Mouse (Mus musculus) heart, embryonic 16.5 days (tissue): ENCODE results near the gene Mxd3. TPM values are rescaled to one million over a fixed set of nuclear protein-coding genes. Genes with fewer than 3 reads are reported as not detected.

Source experiments
- ATAC-seq: fragments of 200-750 bp; cut with Nextera tagmentation; replicated peaks from 2 replicates; pipeline ENCODE4 v1.8.0; 2017; ENCODE audit warnings: moderate number of reproducible peaks; ENCODE audit not compliant: insufficient read depth, low FRiP score; ENCODE audit errors: extremely low read depth
- H3K27ac ChIP-seq: fragments of 300-500 bp; sonication (generic); 2 replicates; pipeline ENCODE4 v1.5.1; 2014; ENCODE audit warnings: mild to moderate bottlenecking, low read length, control low read depth, moderate library complexity
- H3K27me3 ChIP-seq: fragments of 300-500 bp; sonication (generic); 2 replicates; pipeline ENCODE4 v1.6.1; 2014; ENCODE audit warnings: low read length, mixed read lengths; ENCODE audit not compliant: control insufficient read depth, insufficient read depth
- H3K36me3 ChIP-seq: fragments of 300-500 bp; sonication (generic); 2 replicates; pipeline ENCODE4 v1.6.1; 2014; ENCODE audit not compliant: control insufficient read depth, insufficient read depth
- H3K4me1 ChIP-seq: fragments of 300-500 bp; sonication (generic); 2 replicates; pipeline ENCODE4 v1.6.1; 2014; ENCODE audit warnings: low read length, mixed read lengths; ENCODE audit not compliant: control insufficient read depth, insufficient read depth
- H3K4me2 ChIP-seq: fragments of 300-500 bp; sonication (generic); 2 replicates; pipeline ENCODE4 v1.6.1; 2014; ENCODE audit warnings: low read depth, mild to moderate bottlenecking, control low read depth, low read length
- H3K4me3 ChIP-seq: fragments of 300-500 bp; sonication (generic); 2 replicates; pipeline ENCODE4 v1.5.1; 2014; ENCODE audit warnings: mild to moderate bottlenecking, control low read depth, low read length
- H3K9ac ChIP-seq: fragments of 300-500 bp; sonication (generic); 2 replicates; pipeline ENCODE4 v1.6.1; 2014; ENCODE audit warnings: low read length, control low read depth
- H3K9me3 ChIP-seq: fragments of 300-500 bp; sonication (generic); replicated peaks from 2 replicates; pipeline ENCODE4 v1.6.1; 2016; ENCODE audit warnings: low read length; ENCODE audit not compliant: control insufficient read depth
- WGBS: fragments of 180-500 bp; shearing (Covaris S2); extraction: QIAGEN DNeasy Blood & Tissue Kit; methylation state at CpG from one replicate; pipeline ENCODE4 v1.1.7; 2014; 5-methylcytosine and 5-hydroxymethylcytosine counted together
- polyA plus RNA-seq: library from polyadenylated mRNA; unstranded; fragments of >200 nt; fragmentation: Nextera tagmentation; extraction: Ambion mirVana; gene quantifications from 2 replicates; pipeline ENCODE4 v1.2.1, GENCODE M21; 2015

Gene Mxd3
- polyA plus RNA-seq, 1 experiment from 2014 or later: 29.2 TPM

- Histone ChIP-seq H3K36me3 (peaks cover 55% of the 10 kb centered on the region), H3K9me3 (no peaks in the 10 kb centered on the region), H3K27ac (no peak overlapping the region), H3K9ac (no peak overlapping the region), H3K27me3 (no peaks in the 10 kb centered on the region), H3K4me1 (no peaks in the 10 kb centered on the region), H3K4me2 (no peak overlapping the region), H3K4me3 (no peak overlapping the region)
- no peak for ATAC-seq
- 83% methylated on average over 5 of the region's 5 CpGs for WGBS
These were observed 28.7 kb downstream of the Mxd3 start for GRCm38 (mm10) chr13:55300913-55301312.

GRCm38 (mm10) chr13:55296760-55297159, 32.9 kb downstream of the Mxd3 start:
- no peaks in the 10 kb centered on the region for H3K4me1 ChIP-seq
- H3K27ac ChIP-seq: no peak overlapping the region
- no peaks in the 10 kb centered on the region for H3K27me3 ChIP-seq
- no peak for ATAC-seq
- H3K9ac ChIP-seq: no peak overlapping the region
- WGBS: 91% methylated on average over 1 of the region's 1 CpGs
- H3K36me3 ChIP-seq: peaks cover 52% of the 10 kb centered on the region
- H3K4me3 ChIP-seq: no peak overlapping the region
- no peaks in the 10 kb centered on the region for H3K9me3 ChIP-seq
- no peak overlapping the region for H3K4me2 ChIP-seq

GRCm38 (mm10) chr13:55288854-55289253, 40.8 kb downstream of the Mxd3 start:
- no peaks in the 10 kb centered on the region for H3K9me3 ChIP-seq
- H3K36me3 ChIP-seq: peaks cover 54% of the 10 kb centered on the region
- WGBS: 79% methylated on average over 3 of the region's 3 CpGs
- no peak overlapping the region for H3K4me2 ChIP-seq
- no peak overlapping the region for H3K9ac ChIP-seq
- H3K27me3 ChIP-seq: no peaks in the 10 kb centered on the region
- no peaks in the 10 kb centered on the region for H3K4me1 ChIP-seq
- H3K27ac ChIP-seq: no peak overlapping the region
- no peak overlapping the region for H3K4me3 ChIP-seq
- ATAC-seq: no peak

- no peaks in the 10 kb centered on the region for H3K9me3 ChIP-seq
- peaks cover 45% of the 10 kb centered on the region for H3K36me3 ChIP-seq
- no peak overlapping the region for H3K9ac ChIP-seq
- no peak overlapping the region for H3K4me2 ChIP-seq
- no peak overlapping the region for H3K27ac ChIP-seq
- no peak for ATAC-seq
- H3K27me3 ChIP-seq: no peaks in the 10 kb centered on the region
- H3K4me3 ChIP-seq: no peak overlapping the region
- no peaks in the 10 kb centered on the region for H3K4me1 ChIP-seq
- 78% methylated on average over 5 of the region's 5 CpGs for WGBS
These were observed 52.0 kb downstream of the Mxd3 start for GRCm38 (mm10) chr13:55277646-55278045.

GRCm38 (mm10) chr13:55277203-55277602, 52.4 kb downstream of the Mxd3 start:
- Histone ChIP-seq H3K36me3 (peaks cover 42% of the 10 kb centered on the region), H3K9me3 (no peaks in the 10 kb centered on the region), H3K4me1 (no peaks in the 10 kb centered on the region), H3K4me2 (no peak overlapping the region), H3K27me3 (no peaks in the 10 kb centered on the region), H3K4me3 (no peak overlapping the region), H3K9ac (no peak overlapping the region), H3K27ac (no peak overlapping the region)
- WGBS: 89% methylated on average over 5 of the region's 5 CpGs
- ATAC-seq: no peak

Other genes starting within 250 kb of the Mxd3 start
- 19.0 and 22.0 TPM in 2 replicates for gene Uimc1, start 229.5 kb downstream of the Mxd3 start, polyA plus RNA-seq
- 19.1 and 20.6 TPM in 2 replicates for gene Zfp346, start 224.5 kb downstream of the Mxd3 start, polyA plus RNA-seq
- gene Gm17617, start 196.3 kb downstream of the Mxd3 start, polyA plus RNA-seq: not detected in 2 replicates
- 0.80 and 2.6 TPM in 2 replicates for gene Fgfr4, start 177.2 kb downstream of the Mxd3 start, polyA plus RNA-seq
- gene Nsd1, start 120.0 kb downstream of the Mxd3 start, polyA plus RNA-seq: 38.1 and 40.5 TPM in 2 replicates
- gene Prelid1, start 9.3 kb downstream of the Mxd3 start, polyA plus RNA-seq: 339 and 346 TPM in 2 replicates
- gene Rab24, start 7.9 kb downstream of the Mxd3 start, polyA plus RNA-seq: 67.4 and 74.8 TPM in 2 replicates
- 84.2 and 84.5 TPM in 2 replicates for gene Lman2, start 33.0 kb upstream of the Mxd3 start, polyA plus RNA-seq
- gene Rgs14, start 39.9 kb upstream of the Mxd3 start, polyA plus RNA-seq: 1.4 and 2.4 TPM in 2 replicates
- gene Slc34a1, start 68.4 kb upstream of the Mxd3 start, polyA plus RNA-seq: not detected in 2 replicates
- not detected in 2 replicates for gene Pfn3, start 85.4 kb upstream of the Mxd3 start, polyA plus RNA-seq
- 0.25 TPM in 1 of 2 replicates, not detected in the other for gene F12, start 97.0 kb upstream of the Mxd3 start, polyA plus RNA-seq
- gene Grk6, start 115.2 kb upstream of the Mxd3 start, polyA plus RNA-seq: 11.4 and 19.4 TPM in 2 replicates
- 0.25 and 0.28 TPM in 2 replicates for gene Prr7, start 134.4 kb upstream of the Mxd3 start, polyA plus RNA-seq
- gene Dbn1, start 158.3 kb upstream of the Mxd3 start, polyA plus RNA-seq: 59.4 and 62.5 TPM in 2 replicates
- gene Pdlim7, start 183.9 kb upstream of the Mxd3 start, polyA plus RNA-seq: 229 and 248 TPM in 2 replicates
- 1.9 and 2.2 TPM in 2 replicates for gene Dok3, start 199.5 kb upstream of the Mxd3 start, polyA plus RNA-seq
- 31.9 and 32.1 TPM in 2 replicates for gene Ddx41, start 206.8 kb upstream of the Mxd3 start, polyA plus RNA-seq
- 22.6 and 23.9 TPM in 2 replicates for gene Fam193b, start 241.3 kb upstream of the Mxd3 start, polyA plus RNA-seq
- gene Tmed9, start 243.9 kb upstream of the Mxd3 start, polyA plus RNA-seq: 99.9 and 110 TPM in 2 replicates